Mouse (Mus musculus) kidney, adult 2 months (tissue): ENCODE measurements around the gene Stat5a. TPM values are rescaled to one million over a fixed set of nuclear protein-coding genes. Genes with fewer than 3 reads are reported as not detected.
A peak's percentile ranks its signal among the peaks of the same experiment; 100 is the strongest.

Experiments used
- DNase-seq: peaks from one replicate; pipeline ENCODE4 v3.0.0; 2021
- H3K27ac ChIP-seq: fragments of 200-500 bp; 2 replicates; pipeline ENCODE4 v1.5.1; 2012; ENCODE audit warnings: low read depth, low read length, control low read depth, inconsistent platforms; ENCODE audit not compliant: insufficient read depth
- H3K27me3 ChIP-seq: fragments of 200-500 bp; replicated peaks from 2 replicates; pipeline ENCODE4 v1.6.1; 2012; ENCODE audit warnings: mild to moderate bottlenecking, moderate library complexity, low read length, inconsistent platforms; ENCODE audit not compliant: control insufficient read depth, insufficient read depth
- H3K36me3 ChIP-seq: fragments of 200-500 bp; 2 replicates; pipeline ENCODE4 v1.6.1; 2012; ENCODE audit warnings: mild to moderate bottlenecking, moderate library complexity, low read length, inconsistent platforms; ENCODE audit not compliant: control insufficient read depth, insufficient read depth
- H3K4me1 ChIP-seq: fragments of 200-500 bp; 2 replicates; pipeline ENCODE4 v1.6.1; 2011; ENCODE audit warnings: low read length; ENCODE audit not compliant: control insufficient read depth, insufficient read depth
- H3K4me3 ChIP-seq: fragments of 200-500 bp; 2 replicates; pipeline ENCODE4 v1.5.1; 2011; ENCODE audit warnings: mild to moderate bottlenecking, low read depth, low read length, control low read depth; ENCODE audit not compliant: insufficient read depth
- CTCF ChIP-seq: fragments of 200-500 bp; conservative IDR thresholded peaks from 2 replicates; pipeline ENCODE4 v1.5.1; 2011; ENCODE audit warnings: low read depth, mild to moderate bottlenecking, control low read depth, low read length, moderate library complexity, mixed read lengths; ENCODE audit not compliant: insufficient read depth, insufficient read length
- POLR2A ChIP-seq: fragments of 200-500 bp; IDR thresholded peaks from one replicate; pipeline ENCODE4 v1.6.1; 2011; ENCODE audit warnings: low read depth, low read length, control low read depth
- WGBS: fragments of 180-500 bp; shearing (Covaris S2); methylation state at CpG from one replicate; pipeline ENCODE4 v1.1.7; 2018; 5-methylcytosine and 5-hydroxymethylcytosine counted together
- polyA plus RNA-seq: library from polyadenylated mRNA; depleted of rRNA; stranded (reverse); fragments of >200 nt; gene quantifications from 2 replicates; pipeline ENCODE4 v1.2.3, GENCODE M21; 2012

The Stat5a gene
- polyA plus RNA-seq, 1 experiment = 15.8 TPM

DNA sequence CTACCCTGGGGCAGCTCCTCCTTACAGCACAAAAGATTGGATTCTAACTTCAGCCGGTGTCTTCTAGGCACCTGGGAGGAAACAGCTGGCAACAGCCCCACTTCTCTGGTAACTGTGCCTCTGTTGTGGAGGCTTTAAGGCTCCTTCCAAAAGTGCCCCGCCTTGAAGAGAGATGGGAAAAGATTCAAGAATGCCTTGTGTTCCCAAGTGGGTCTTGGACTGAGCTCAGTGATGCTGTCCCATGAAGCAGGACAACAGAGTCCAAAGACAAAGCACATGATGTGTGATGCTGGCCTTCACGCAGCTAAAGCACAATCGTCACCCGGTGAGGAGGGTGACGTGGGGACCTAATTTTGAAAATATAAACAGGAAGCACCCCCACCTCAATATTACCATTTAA, 13.4 kb upstream of the Stat5a start:
- TF ChIP-seq CTCF (no peak), POLR2A (no peak)
- no peaks in the 10 kb centered on the region for H3K27me3 ChIP-seq
- no peak for DNase-seq
- no peak overlapping the region for H3K27ac ChIP-seq
- no peak overlapping the region for H3K4me3 ChIP-seq
- peaks cover 10% of the 10 kb centered on the region; the same call in 1 of the 2 replicates for H3K4me1 ChIP-seq
- no peaks in the 10 kb centered on the region for H3K36me3 ChIP-seq
- WGBS = 73% methylated on average over 6 of the region's 6 CpGs

- no peak for DNase-seq
- WGBS = 93% methylated on average over 4 of the region's 4 CpGs
- H3K4me1 ChIP-seq = peaks cover 14% of the 10 kb centered on the region; the same call in 1 of the 2 replicates
- no peaks in the 10 kb centered on the region for H3K36me3 ChIP-seq
- no peaks in the 10 kb centered on the region for H3K27me3 ChIP-seq
- H3K27ac ChIP-seq = no peak overlapping the region
- no peak for TF ChIP-seq CTCF
- no peak for TF ChIP-seq POLR2A
- H3K4me3 ChIP-seq = no peak overlapping the region
Measured at GRCm38 (mm10) chr11:100847572-100847971, 11.6 kb upstream of the Stat5a start.

DNA sequence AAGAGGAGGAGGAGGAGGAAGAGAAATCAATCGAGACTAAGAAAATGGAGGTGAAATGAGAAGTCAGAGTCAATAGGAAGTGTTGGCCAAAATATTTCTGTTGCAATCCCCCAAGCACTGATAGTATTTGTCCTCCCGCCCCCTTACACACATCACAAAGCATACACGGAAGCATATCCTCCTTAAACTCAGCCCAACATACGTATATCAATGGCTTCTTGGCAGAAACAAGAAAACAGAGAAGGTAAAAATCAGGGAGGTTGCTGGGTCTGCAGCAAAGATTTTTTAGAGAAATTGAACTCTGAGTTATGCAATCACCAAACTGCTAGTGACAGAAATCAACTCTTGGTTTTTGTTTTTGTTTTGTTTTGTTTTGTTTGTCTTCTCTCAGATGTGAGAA, 11.1 kb upstream of the Stat5a start:
- Histone ChIP-seq H3K4me3 (no peak overlapping the region), H3K27ac (no peak overlapping the region), H3K27me3 (no peaks in the 10 kb centered on the region), H3K4me1 (peaks cover 14% of the 10 kb centered on the region; the same call in 1 of the 2 replicates), H3K36me3 (no peaks in the 10 kb centered on the region)
- DNase-seq = no peak
- TF ChIP-seq CTCF (no peak), POLR2A (no peak)
- WGBS = 64% methylated on average over 4 of the region's 4 CpGs

DNA sequence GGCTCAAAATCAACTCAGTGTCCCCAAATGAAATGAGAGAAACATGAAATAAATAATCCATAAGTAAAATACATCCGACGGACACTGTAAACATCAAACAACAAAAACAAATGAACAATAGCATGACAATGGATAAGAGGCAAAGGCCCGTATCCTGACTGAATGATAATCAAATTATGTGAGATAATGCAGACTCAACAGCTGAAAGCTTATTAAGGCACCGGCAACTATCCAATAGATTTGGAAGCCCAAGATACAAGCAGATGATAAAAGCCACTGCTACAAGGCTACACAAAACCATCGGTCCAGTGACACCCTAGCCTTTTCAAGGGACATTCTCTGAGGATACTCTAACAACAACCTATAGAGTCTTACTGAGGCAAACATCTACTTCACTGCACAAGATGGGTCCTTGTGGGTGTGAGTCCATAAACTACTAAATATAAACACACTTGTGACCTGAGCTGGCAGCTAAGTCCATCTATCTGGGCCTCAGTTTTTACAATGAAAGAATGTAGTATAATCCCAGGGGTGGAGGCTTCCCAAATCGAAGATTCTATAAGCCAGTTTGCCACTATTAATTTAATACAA, 10.3 kb upstream of the Stat5a start:
- no peak overlapping the region for H3K27ac ChIP-seq
- H3K4me3 ChIP-seq = no peak overlapping the region
- no peaks in the 10 kb centered on the region for H3K36me3 ChIP-seq
- no peaks in the 10 kb centered on the region for H3K27me3 ChIP-seq
- no peak for TF ChIP-seq POLR2A
- TF ChIP-seq CTCF = no peak
- 65% methylated on average over 6 of the region's 6 CpGs for WGBS
- peaks cover 14% of the 10 kb centered on the region; the same call in 1 of the 2 replicates for H3K4me1 ChIP-seq
- no peak for DNase-seq

GRCm38 (mm10) chr11:100849456-100850037, 9.6 kb upstream of the Stat5a start:
- DNase-seq = no peak
- H3K27ac ChIP-seq = peak overlapping the region; percentile 94

DNA sequence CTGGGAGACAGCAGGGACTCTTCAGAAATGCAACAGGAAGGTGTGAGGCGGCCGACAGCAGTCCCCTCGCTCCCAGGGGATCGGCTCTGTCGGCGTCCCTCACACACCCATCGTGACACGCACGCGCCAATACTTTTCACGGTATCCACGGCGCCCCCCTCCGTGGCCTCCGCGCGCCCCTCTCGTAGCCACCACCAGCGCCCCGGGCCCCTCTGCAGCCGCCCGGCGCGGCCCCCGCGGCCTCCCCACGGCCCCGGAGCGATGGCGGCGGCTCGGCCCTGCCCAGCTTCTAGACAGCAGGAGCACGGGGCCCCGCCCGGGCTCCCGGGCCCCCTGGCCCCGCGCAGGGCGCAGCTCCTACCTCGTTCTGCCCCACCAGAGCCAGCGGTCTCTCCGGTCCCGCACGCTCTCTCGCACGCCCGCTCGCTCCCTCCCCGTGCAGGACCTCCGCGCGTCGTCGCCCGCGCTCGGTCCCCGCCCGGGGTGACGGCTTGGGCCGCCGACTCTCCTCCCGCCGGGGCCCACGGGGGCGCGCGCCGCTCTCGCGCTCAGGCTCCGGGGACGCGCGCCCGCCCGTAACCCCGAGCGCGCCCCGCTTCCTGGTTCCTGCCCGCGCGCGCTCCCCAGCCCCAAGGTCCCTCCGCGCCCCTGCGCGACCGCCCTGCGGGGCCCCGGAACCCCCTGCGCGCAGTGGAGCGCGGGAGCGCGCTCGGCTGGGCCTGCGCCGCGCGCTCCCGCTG, 8.9 kb upstream of the Stat5a start, which contains the start of gene Stat5b:
Stat5b (minus strand) TSS at position 687 of the 740 bp plus-strand sequence.
- H3K4me3 ChIP-seq = peak within 1 kb of the TSS; percentile 81
- peak within 1 kb of the TSS; percentile 94 for H3K27ac ChIP-seq
- no peak for TF ChIP-seq CTCF
- no peak for TF ChIP-seq POLR2A
- under 1% methylated on average over 102 of the region's 104 CpGs for WGBS
- peaks cover 23% of the 10 kb centered on the region for H3K4me1 ChIP-seq
- peak; percentile 80 for DNase-seq
- H3K27me3 ChIP-seq = no peaks in the 10 kb centered on the region
- H3K36me3 ChIP-seq = no peaks in the 10 kb centered on the region

More at GRCm38 (mm10) chr11:100849456-100850037, 9.6 kb upstream of the Stat5a start:
- H3K4me3 ChIP-seq = peak overlapping the region; percentile 81
- no peaks in the 10 kb centered on the region for H3K27me3 ChIP-seq
- no peak for TF ChIP-seq CTCF
- TF ChIP-seq POLR2A = no peak
- 5% methylated on average over 13 of the region's 13 CpGs for WGBS
- H3K4me1 ChIP-seq = peaks cover 17% of the 10 kb centered on the region; the same call in 1 of the 2 replicates
- H3K36me3 ChIP-seq = no peaks in the 10 kb centered on the region
